Mouse (Mus musculus): ENCODE measurements around the gene Htr2b. TPM values are rescaled to one million over a fixed set of nuclear protein-coding genes. Genes with fewer than 3 reads are reported as not detected.

Gene Htr2b
- polyA plus RNA-seq, 1 experiment, result not detected

GRCm38 (mm10) chr1:86119549-86119948 is 7.8 kb upstream of the Htr2b start:
- WGBS, result 96% methylated on average over 4 of the region's 4 CpGs
- no peak overlapping the region for H3K4me3 ChIP-seq (ENCODE audit: extremely low read depth, insufficient read depth, insufficient read length)
- no peaks in the 10 kb centered on the region for H3K27me3 ChIP-seq (ENCODE audit: control insufficient read depth, insufficient read depth, low read length)
- no peak for DNase-seq (ENCODE audit: low read depth in 1 of 2, low spot score in 2 of 2)
- TF ChIP-seq POLR2A (IDR thresholded peaks at IDR 0.05; ENCODE audit: low read depth, low read length) (no peak), CTCF (IDR thresholded peaks at IDR 0.05; ENCODE audit: extremely low read depth, insufficient read depth, insufficient read length, insufficient replicate concordance) (no peak)
- no peak overlapping the region for H3K27ac ChIP-seq (ENCODE audit: insufficient read depth, low read length)
- no peaks in the 10 kb centered on the region for H3K4me1 ChIP-seq (ENCODE audit: control insufficient read depth, insufficient read depth, insufficient read length)
- H3K36me3 ChIP-seq (ENCODE audit: control insufficient read depth, insufficient read depth, low read length), result peaks cover 21% of the 10 kb centered on the region

GRCm38 (mm10) chr1:86114141-86114540 is 2.4 kb upstream of the Htr2b start:
- Histone ChIP-seq H3K27me3 (ENCODE audit: control insufficient read depth, insufficient read depth, low read length) (no peaks in the 10 kb centered on the region), H3K4me3 (ENCODE audit: extremely low read depth, insufficient read depth, insufficient read length) (no peak overlapping the region), H3K4me1 (ENCODE audit: control insufficient read depth, insufficient read depth, insufficient read length) (no peaks in the 10 kb centered on the region), H3K27ac (ENCODE audit: insufficient read depth, low read length) (no peak overlapping the region), H3K36me3 (ENCODE audit: control insufficient read depth, insufficient read depth, low read length) (peaks cover 7% of the 10 kb centered on the region)
- WGBS, result 82% methylated on average over 3 of the region's 3 CpGs
- no peak for DNase-seq (ENCODE audit: low read depth in 1 of 2, low spot score in 2 of 2)
- no peak for TF ChIP-seq CTCF (IDR thresholded peaks at IDR 0.05; ENCODE audit: extremely low read depth, insufficient read depth, insufficient read length, insufficient replicate concordance)
- TF ChIP-seq POLR2A (IDR thresholded peaks at IDR 0.05; ENCODE audit: low read depth, low read length), result no peak

GRCm38 (mm10) chr1:86105054-86105453 is 6.7 kb downstream of the Htr2b start:
- no peak for DNase-seq (ENCODE audit: low read depth in 1 of 2, low spot score in 2 of 2)
- TF ChIP-seq POLR2A (IDR thresholded peaks at IDR 0.05; ENCODE audit: low read depth, low read length) (no peak), CTCF (IDR thresholded peaks at IDR 0.05; ENCODE audit: extremely low read depth, insufficient read depth, insufficient read length, insufficient replicate concordance) (no peak)
- no peak overlapping the region for H3K4me3 ChIP-seq (ENCODE audit: extremely low read depth, insufficient read depth, insufficient read length)
- H3K27ac ChIP-seq (ENCODE audit: insufficient read depth, low read length), result no peak overlapping the region
- H3K36me3 ChIP-seq (ENCODE audit: control insufficient read depth, insufficient read depth, low read length), result peaks cover 4% of the 10 kb centered on the region; the same call in 1 of the 2 replicates
- H3K4me1 ChIP-seq (ENCODE audit: control insufficient read depth, insufficient read depth, insufficient read length), result no peaks in the 10 kb centered on the region
- WGBS, result 97% methylated on average over 1 of the region's 1 CpGs
- no peaks in the 10 kb centered on the region for H3K27me3 ChIP-seq (ENCODE audit: control insufficient read depth, insufficient read depth, low read length)

- Histone ChIP-seq H3K4me3 (ENCODE audit: extremely low read depth, insufficient read depth, insufficient read length) (no peak overlapping the region), H3K36me3 (ENCODE audit: control insufficient read depth, insufficient read depth, low read length) (peaks cover 18% of the 10 kb centered on the region)
Observed at GRCm38 (mm10) chr1:86094413-86094812, 17.4 kb downstream of the Htr2b start.

GRCm38 (mm10) chr1:86076565-86076964 is 35.2 kb downstream of the Htr2b start:
- TF ChIP-seq CTCF (IDR thresholded peaks at IDR 0.05; ENCODE audit: extremely low read depth, insufficient read depth, insufficient read length, insufficient replicate concordance), result no peak
- no peak for TF ChIP-seq POLR2A (IDR thresholded peaks at IDR 0.05; ENCODE audit: low read depth, low read length)
- peaks cover 31% of the 10 kb centered on the region for H3K36me3 ChIP-seq (ENCODE audit: control insufficient read depth, insufficient read depth, low read length)
- no peaks in the 10 kb centered on the region for H3K4me1 ChIP-seq (ENCODE audit: control insufficient read depth, insufficient read depth, insufficient read length)
- WGBS, result 95% methylated on average over 2 of the region's 2 CpGs
- H3K27me3 ChIP-seq (ENCODE audit: control insufficient read depth, insufficient read depth, low read length), result no peaks in the 10 kb centered on the region
- H3K4me3 ChIP-seq (ENCODE audit: extremely low read depth, insufficient read depth, insufficient read length), result no peak overlapping the region
- H3K27ac ChIP-seq (ENCODE audit: insufficient read depth, low read length), result no peak overlapping the region
- DNase-seq (ENCODE audit: low read depth in 1 of 2, low spot score in 2 of 2), result no peak

More at GRCm38 (mm10) chr1:86094413-86094812, 17.4 kb downstream of the Htr2b start:
- TF ChIP-seq POLR2A (IDR thresholded peaks at IDR 0.05; ENCODE audit: low read depth, low read length) (no peak), CTCF (IDR thresholded peaks at IDR 0.05; ENCODE audit: extremely low read depth, insufficient read depth, insufficient read length, insufficient replicate concordance) (no peak)
- no peaks in the 10 kb centered on the region for H3K4me1 ChIP-seq (ENCODE audit: control insufficient read depth, insufficient read depth, insufficient read length)
- no peaks in the 10 kb centered on the region for H3K27me3 ChIP-seq (ENCODE audit: control insufficient read depth, insufficient read depth, low read length)
- no peak overlapping the region for H3K27ac ChIP-seq (ENCODE audit: insufficient read depth, low read length)
- no peak for DNase-seq (ENCODE audit: low read depth in 1 of 2, low spot score in 2 of 2)
- WGBS, result 84% methylated on average over 7 of the region's 7 CpGs

GRCm38 (mm10) chr1:86064271-86064991 is 47.3 kb downstream of the Htr2b start, which contains the start of gene Psmd1:
Gene Psmd1 (plus strand): TSS chr1:86064387.
- Histone ChIP-seq H3K4me3 (ENCODE audit: extremely low read depth, insufficient read depth, insufficient read length) (peak within 1 kb of the TSS; percentile 78), H3K36me3 (ENCODE audit: control insufficient read depth, insufficient read depth, low read length) (no peaks in the 10 kb centered on the region), H3K4me1 (ENCODE audit: control insufficient read depth, insufficient read depth, insufficient read length) (peaks cover 5% of the 10 kb centered on the region; the same call in 1 of the 2 replicates), H3K27me3 (ENCODE audit: control insufficient read depth, insufficient read depth, low read length) (no peaks in the 10 kb centered on the region), H3K27ac (ENCODE audit: insufficient read depth, low read length) (peak within 1 kb of the TSS; percentile 84)
- DNase-seq (ENCODE audit: low read depth in 1 of 2, low spot score in 2 of 2), result peak; percentile 90 to 94
- TF ChIP-seq CTCF (IDR thresholded peaks at IDR 0.05; ENCODE audit: extremely low read depth, insufficient read depth, insufficient read length, insufficient replicate concordance), result peak; percentile 63; the same call in 1 of the 2 replicates
- TF ChIP-seq POLR2A (IDR thresholded peaks at IDR 0.05; ENCODE audit: low read depth, low read length), result no peak
- WGBS, result under 1% methylated on average over 47 of the region's 47 CpGs

- TF ChIP-seq POLR2A (IDR thresholded peaks at IDR 0.05; ENCODE audit: low read depth, low read length) (no peak), CTCF (IDR thresholded peaks at IDR 0.05; ENCODE audit: extremely low read depth, insufficient read depth, insufficient read length, insufficient replicate concordance) (no peak)
- 71% methylated on average over 6 of the region's 6 CpGs for WGBS
Observed at GRCm38 (mm10) chr1:86062523-86062922, 49.2 kb downstream of the Htr2b start.

More at GRCm38 (mm10) chr1:86062523-86062922, 49.2 kb downstream of the Htr2b start:
- DNase-seq (ENCODE audit: low read depth in 1 of 2, low spot score in 2 of 2), result no peak
- Histone ChIP-seq H3K27ac (ENCODE audit: insufficient read depth, low read length) (no peak overlapping the region), H3K4me3 (ENCODE audit: extremely low read depth, insufficient read depth, insufficient read length) (no peak overlapping the region), H3K27me3 (ENCODE audit: control insufficient read depth, insufficient read depth, low read length) (no peaks in the 10 kb centered on the region), H3K36me3 (ENCODE audit: control insufficient read depth, insufficient read depth, low read length) (no peaks in the 10 kb centered on the region), H3K4me1 (ENCODE audit: control insufficient read depth, insufficient read depth, insufficient read length) (peaks cover 5% of the 10 kb centered on the region; the same call in 1 of the 2 replicates)

Measured in spleen, adult 2 months (tissue).